Mouse (Mus musculus): ENCODE measurements around the gene Elmod3.

- TF ChIP-seq EP300 (IDR thresholded peaks at IDR 0.05; ENCODE audit: low read depth) (no peak), CTCF (IDR thresholded peaks at IDR 0.05; ENCODE audit: low read depth) (no peak)
These were observed 75.0 kb downstream of the Elmod3 start for GRCm38 (mm10) chr6:72523222-72523621.

Measured in liver, embryonic 14.5 days (tissue).